Mouse (Mus musculus): Measurements from ENCODE around the gene Oxtr.

Oxtr gene

DNA sequence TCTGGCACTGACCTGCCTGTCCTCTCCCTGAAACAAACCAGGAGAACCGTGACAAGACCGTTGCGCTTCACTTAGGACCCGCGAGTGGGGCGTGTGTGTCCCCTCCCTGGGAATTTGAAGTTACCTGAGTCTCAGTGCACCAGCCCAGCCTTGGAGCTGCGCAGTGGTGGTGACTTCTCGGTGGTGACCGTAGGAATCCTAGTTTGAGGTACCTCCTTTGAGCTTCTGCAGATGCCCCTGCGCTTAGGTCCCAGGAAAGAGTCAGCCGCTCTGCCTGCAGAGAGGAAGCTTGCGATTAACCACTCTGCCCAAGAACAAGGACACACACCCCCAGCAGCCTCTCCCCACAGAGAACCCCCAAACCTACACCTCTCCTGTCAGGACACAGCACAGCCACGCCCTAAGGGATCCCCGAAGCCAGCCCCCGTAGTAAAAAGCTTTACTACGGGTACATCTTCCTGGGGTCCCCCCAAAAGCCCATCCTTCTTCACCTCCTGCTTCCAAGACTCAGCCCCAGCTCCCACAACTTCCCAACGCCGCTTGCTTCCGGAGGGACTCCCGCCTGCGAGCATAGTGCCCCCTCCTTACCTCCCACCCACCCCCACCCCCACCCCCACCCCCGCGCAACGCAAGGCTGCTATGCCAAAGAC is at the start of gene Oxtr:
Oxtr (minus strand) TSS at position 34 of the 650 bp plus-strand sequence.
- DNase-seq (ENCODE audit: low read depth), result no peak

DNA sequence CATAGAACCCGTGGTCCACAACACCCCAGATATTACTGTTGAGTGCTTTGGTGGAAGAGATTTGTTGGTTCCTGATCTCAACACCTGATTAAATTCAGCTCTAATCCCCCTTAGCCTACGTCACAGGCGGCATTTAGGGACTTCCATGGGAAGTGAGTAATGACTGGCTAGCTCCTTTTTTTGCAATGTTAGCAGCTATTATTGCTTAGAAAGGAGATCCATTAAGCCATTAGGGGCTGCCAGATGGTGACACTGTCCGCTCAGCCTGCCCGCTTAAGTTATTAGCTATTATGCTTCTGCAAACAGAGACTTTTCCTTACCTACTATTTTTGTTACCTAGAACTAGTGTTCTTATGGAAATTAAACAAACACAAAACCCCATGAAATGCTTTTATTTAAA is 35.7 kb upstream of the Oxtr start:
- DNase-seq (ENCODE audit: low read depth), result no peak

DNA sequence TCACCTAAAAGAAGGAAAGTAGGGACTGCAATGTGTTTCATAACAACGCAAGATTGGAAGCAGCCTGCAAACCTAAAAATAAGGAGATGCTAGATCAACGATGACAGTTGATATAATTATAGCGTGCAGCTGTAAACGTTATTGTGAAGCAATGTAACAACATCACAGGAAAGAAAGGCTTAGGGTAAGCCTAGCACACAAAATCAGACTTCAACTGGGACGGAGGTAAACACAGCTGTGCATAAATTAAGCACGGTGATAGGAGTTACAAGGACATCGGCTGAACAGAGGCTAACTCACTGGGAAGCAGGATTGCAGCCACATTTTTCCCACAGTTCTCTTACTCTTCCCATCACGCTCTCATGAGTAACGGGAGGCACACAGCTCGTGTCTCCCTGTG is 34.7 kb upstream of the Oxtr start:
- no peak for DNase-seq (ENCODE audit: low read depth)

DNA sequence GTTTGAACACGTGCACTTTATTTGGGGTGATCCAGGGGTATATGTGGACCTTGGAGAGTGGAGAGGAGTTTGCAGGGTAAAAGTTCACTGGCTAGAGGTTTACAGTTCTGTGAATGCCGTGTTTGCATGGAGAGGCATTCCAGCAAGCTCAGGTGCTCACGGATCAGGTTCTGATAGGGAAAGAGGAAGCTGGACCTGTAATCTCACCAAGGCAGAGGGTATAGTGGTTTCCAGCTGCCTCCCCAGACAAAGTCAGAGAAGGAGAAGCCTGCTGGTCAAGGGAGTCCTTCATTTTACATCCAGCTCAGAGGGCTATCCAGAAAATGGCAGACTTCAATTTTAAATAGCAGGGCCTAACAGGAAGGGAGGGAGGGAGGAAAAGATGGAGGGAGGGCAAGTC is 28.2 kb upstream of the Oxtr start:
- DNase-seq (ENCODE audit: low read depth), result peak; percentile 44

DNA sequence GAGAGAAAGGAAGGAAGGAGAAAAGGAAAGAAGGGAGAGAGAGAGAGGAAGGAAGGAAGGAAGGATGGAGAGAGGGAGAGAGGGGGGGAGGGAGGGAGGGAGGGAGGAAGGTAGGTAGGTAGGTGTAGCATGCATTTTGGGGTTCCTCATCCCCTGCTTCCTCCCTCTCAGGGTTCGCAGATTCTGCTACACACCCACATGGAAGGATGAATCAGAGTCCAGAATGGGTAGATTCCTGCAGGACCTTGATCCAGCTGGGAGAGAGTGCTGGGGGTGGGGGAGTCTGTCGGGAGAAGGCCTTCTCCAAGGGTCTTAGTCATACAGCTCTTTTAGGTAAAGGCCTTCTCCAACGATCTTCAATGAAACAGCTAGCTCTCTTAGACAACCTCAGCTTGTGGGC is 27.8 kb upstream of the Oxtr start:
- DNase-seq (ENCODE audit: low read depth), result no peak

DNA sequence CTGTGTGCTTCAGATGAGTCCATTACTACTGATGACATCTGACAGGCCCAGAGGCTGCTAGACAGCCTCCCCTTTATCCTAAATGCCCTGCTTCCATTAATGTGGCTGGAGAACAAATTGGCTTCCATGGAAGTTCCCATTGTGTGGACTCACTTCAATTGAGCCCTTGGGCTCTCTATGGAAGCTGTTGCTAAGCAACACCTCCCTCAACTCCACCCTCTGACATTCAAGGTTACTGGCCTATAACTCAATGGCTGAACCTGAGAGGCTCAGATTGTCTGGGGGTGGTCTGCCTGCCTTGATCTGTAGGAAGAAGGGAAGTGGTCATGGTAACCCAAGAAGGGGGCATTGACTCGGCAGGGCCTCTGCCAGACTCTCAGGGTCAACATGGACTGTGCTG is 26.8 kb upstream of the Oxtr start:
- DNase-seq (ENCODE audit: low read depth), result no peak

DNA sequence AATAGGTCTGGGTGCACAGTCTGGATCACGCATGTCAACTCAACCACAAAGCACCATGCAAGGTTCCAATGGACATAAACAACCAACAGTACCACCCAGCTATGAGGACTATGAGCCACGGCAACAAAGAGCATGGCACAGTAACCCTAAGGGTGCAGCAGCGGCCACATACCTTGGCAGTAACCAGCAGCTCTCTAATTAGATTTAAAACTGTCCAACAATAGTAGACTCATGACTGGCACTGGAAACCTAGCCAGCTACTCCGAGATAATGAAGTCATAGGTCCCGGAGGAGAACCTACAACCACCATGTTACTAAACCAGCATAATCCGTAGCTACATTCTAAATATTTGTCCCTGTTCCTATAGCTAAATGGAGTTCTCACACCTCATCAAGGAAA is 24.8 kb upstream of the Oxtr start:
- no peak for DNase-seq (ENCODE audit: low read depth)

DNA sequence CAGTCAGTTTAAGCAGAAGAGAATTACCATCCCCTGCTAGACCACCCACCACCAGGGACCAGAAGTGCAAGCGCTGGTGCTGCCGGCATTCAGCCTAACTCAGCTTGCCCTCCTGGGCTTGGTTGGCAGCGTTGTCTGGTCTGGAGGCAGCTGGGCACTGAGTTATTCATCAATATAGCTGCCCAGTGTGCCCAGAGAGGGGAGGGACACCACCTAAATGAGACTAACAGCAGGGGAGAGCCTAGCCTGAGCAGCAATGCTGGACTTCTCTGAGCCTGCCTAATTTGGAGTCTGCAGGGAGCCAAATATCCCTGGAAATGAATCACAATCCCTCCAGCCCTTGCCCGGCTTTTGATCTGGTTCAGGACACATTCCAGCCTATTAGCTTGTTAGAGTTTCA is 20.6 kb upstream of the Oxtr start:
- DNase-seq (ENCODE audit: low read depth), result no peak

DNA sequence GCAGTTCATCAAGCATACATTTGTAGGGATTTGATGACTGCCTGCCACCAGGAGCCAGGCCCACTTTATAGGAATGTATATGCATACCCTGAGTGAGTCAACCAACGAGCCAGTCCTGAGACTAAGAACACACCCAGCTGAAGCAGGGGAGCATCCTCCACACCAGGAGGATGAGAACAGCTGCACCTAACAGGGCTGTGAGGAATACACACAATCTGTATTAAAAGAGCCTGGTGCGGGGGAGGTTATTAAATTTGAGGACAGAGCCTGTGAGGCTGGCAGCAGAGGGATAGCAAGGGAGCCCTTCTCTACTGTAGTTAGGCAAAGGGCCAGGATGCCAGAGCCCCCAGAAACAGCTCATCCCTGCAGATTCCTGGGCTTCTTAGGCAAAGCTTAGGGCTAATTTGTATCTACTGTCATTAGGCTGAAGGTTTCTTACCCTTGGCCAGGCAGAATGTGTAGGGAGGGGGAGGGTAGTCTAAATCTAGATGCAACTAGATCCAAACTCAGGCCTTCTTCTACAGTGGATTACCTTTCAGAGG is 19.9 kb upstream of the Oxtr start:
- DNase-seq (ENCODE audit: low read depth), result no peak

DNA sequence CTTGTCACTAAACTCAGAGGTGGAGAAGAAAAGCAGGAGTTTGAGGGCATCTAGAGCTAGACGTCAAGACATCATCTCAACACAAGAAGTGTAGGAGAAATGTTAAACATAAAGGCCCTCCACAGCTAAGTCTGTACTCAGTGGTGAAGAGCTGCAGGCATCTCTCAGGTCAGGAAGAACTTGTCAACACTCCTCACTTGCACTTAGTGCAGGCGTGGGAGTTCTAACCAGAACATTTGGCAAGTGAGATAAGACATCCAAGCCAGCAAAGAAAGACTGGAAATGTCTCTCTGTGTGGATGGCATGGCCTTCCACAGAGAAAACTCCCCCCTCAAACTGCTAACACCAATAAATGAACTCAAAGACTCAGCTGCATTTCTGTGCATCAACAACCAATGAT is 17.9 kb upstream of the Oxtr start:
- DNase-seq (ENCODE audit: low read depth), result no peak

DNA sequence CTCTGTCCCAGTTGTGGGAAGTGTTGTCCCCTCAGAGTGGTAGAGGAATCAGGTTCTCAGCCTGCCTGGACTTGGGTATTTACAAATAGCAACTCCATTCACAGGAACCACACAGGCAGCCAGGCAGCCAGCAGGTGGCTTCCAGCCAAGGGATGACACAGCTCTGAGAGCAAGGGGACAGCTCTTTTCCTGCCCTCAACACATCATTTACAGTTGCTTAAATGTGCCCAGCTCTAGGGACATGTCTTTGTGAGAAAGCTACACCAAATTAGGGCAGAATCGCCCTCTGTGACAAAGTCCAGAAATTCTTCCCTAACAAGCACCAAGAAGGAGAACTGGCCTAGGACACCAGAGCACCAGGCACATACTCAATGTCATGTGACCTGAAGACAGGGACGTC is 11.4 kb upstream of the Oxtr start:
- peak; percentile 66 for DNase-seq (ENCODE audit: low read depth)

DNA sequence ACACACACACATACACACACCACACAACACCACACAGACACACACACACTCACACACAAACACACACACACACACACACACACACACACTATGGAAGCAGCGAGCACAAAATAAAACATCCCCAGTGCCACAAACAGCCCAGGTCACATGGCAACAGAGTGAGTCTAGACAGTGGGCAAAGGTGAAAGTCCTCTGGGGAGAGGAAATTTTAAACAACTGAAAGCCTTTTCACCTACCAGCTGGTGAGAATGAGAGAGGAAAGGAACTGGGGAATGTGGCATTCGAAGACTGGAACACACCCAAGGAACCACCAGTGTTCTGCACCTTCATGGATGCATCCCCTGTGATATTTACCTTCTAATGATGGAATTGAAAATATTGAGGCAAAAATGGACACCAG is 9.7 kb upstream of the Oxtr start:
- DNase-seq (ENCODE audit: low read depth), result no peak

DNA sequence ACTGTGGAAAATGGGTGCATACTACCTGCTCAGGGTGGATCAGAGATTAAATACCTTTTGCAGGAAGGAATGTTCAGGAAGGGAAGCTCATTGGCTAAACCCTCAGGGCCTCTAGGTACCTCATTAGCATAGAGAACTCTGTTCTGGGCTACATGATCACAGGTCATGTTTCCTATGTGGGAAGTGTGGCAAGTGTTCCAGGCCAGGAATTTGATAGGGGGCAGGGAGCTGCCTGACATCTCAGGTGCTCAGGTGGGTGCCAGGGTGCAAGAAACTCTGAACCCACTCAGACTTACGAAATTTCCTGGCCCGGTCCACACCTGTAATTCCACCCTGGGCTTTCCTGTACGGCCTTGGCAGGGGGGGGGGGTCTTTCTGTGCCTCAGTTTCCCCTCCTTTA is 9.0 kb upstream of the Oxtr start:
- DNase-seq (ENCODE audit: low read depth), result no peak

DNA sequence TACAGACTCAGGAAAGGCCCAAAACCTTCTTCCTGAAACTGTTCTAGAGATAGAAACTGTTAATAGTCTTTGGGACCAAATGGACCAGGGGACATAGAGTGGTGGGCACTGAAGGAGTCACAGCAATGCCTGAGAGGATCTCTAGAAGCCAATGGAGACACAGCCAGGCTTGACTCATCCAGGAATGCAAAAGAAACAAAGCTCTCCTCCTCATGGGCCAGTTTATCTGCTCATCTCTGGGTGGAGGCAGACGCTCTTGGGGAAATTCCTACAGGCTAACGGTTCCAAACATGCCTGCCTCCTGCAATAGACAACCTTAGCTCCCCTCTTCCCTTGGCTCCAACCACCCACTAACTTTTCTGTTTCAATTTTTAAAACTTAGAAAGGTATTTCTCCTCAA is 7.7 kb upstream of the Oxtr start:
- DNase-seq (ENCODE audit: low read depth), result no peak

DNA sequence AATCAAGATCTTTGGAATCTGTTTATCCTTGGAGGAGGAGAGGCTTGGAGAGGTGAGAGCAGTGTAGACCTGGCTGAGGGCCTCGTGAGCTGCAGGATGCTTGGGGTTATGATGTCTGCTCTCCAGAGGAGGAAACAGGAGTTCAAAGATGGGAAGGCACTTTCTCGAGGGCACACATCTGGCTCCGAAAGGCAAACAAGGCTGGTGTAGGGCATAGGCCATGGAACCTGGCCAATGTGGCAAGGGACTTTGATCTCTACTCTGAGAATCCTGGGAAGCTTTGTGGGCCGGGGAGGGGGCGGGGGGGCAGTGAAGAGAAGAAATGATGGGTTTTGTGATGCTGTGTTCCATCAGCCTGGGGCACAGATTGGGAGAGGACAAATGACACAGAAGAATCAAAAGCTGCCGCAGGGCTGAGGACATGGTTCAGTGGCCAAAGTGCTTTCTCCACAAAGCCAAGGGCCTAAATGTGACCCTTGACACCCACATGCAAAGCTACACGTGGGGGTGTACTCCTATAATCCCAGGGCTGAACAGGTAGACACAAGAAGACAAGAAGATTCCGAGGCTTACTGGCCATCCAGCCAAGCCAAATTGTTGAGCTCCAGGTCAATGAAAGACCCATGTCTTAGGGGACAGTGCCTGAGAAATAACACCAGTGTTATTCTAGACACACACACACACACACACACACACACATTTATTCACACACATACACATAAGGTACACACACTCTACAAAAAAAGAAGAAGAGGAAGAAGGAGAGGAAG is 6.7 kb upstream of the Oxtr start:
- DNase-seq (ENCODE audit: low read depth), result no peak

DNA sequence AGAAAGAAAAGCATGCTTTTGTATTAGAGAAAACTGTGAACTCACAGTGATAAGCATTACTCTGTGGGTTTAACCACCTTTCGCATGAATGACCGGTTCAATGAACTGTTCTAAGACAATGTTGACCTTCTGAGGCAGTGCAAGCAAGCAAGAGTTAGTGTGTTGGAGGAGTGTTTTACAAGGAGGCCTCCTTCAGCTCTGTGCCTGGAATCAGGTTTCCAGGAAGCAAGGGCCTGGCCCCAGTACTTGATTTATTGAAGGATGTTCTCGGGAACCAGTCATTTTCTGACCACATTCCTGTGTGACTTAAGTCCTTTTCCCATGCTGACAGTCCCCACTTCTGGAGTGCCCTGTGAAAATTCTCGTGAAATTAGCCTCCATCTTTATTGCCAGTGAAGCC is 5.5 kb upstream of the Oxtr start:
- DNase-seq (ENCODE audit: low read depth), result no peak

DNA sequence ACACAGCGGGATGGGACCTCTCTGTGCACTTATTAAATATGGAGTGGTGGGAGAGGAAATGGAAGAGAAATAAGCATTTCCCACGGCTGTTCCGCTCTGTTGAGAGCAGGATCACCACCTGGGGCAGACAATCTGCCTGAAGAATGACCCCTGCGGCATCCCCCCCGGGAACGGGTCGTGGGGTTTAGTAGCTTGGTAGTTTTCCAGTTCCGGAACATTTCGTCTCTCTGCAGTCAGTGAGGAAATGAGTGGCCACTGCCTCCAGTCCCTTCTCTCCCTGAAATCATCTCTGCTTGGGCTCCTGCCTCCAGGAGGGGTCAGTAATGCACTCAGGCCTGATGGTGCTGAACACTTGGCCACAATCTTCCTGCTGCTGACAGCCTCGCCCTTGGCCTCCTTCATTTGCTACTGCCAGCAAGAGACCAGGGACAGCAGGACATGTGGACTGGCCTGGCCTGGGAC is 4.9 kb upstream of the Oxtr start:
- peak; percentile 57 for DNase-seq (ENCODE audit: low read depth)

DNA sequence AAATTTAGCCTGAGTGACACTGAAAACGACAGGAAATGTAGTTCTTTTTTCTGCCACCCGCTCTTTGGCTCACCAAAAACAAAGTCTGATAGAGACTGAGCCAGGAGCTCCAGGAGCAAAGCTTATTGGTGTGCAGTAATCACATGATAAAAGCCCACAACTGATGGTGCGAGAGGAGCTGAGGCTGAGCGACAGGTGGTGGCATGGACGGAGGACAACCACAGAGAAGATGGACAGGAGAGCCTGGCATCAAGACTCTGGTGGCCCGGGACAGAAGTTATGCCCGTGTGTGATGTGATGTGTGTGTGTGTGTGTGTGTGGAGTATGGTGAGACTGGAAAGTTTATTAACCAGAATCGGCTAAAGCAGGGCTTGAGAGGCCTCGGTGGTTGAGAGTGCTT is 3.6 kb upstream of the Oxtr start:
- no peak for DNase-seq (ENCODE audit: low read depth)

DNA sequence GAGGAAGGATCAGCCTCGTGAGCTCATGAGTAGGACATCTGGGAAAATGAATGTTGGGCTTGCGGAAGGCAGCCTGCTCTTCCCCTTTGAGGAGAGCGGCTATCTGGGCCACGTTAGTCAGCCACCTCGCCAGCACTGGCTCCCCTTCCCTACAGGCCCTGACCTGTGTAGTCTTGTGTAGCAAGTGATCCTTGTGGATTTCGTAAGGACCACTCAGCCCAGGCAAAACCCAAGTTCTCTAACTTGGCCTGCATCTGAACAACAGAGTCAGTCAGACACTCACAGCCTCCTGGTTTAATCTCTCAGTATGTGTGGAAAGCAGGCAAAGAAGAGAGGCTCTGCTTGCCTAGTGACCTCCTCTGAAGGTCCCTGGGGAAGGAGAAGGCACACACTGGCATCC is 2.9 kb upstream of the Oxtr start:
- DNase-seq (ENCODE audit: low read depth), result no peak

DNA sequence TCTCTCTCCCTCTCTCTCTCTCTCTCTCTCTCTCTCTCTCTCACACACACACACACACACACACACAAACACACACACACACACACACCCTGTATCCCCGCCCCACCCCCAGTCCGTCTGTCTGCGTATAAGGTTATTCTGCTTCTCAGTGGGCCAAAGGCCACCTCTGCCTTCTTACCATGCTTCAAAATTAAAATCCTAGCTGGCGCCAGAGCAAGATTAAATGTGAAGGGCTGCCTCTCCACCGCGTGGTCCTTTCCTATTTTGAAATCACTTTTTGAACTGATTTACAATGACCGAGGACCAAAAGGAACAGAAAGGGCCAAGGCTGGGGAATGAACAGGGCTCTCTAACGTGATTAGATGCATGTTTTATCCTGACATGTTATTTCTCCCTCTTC is 1.8 kb upstream of the Oxtr start:
- DNase-seq (ENCODE audit: low read depth), result no peak

DNA sequence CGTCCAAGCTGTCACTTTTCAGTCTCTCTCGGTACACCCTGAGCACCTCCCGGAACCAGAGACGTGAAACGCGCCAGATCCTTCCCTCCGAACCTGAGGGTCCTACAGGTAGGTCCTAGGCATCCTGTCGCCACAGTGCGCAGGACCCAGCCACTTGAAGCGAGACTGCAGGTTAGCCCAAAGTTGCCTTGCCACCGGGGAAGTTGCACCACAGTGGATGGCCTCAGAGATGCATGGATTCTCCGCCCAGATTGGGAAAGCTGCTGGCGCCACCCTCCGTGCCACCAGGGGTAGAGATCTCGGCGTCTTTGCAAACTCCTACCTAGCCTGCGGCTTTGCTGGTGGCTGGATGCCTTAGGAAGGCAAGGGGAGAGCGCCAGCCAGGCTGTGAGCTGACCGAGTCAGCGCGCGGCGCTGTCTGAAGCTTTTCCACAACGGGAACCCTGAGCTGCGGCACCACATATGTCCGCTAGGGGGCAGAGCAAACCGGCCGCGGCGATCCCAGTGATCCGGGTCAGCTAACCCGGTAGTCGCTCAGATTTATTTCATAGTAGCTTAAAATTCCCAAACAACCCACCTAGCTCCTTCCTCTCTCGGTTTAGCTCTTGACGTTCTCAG is 991 bp upstream of the Oxtr start:
- peak; percentile 56 for DNase-seq (ENCODE audit: low read depth)

DNA sequence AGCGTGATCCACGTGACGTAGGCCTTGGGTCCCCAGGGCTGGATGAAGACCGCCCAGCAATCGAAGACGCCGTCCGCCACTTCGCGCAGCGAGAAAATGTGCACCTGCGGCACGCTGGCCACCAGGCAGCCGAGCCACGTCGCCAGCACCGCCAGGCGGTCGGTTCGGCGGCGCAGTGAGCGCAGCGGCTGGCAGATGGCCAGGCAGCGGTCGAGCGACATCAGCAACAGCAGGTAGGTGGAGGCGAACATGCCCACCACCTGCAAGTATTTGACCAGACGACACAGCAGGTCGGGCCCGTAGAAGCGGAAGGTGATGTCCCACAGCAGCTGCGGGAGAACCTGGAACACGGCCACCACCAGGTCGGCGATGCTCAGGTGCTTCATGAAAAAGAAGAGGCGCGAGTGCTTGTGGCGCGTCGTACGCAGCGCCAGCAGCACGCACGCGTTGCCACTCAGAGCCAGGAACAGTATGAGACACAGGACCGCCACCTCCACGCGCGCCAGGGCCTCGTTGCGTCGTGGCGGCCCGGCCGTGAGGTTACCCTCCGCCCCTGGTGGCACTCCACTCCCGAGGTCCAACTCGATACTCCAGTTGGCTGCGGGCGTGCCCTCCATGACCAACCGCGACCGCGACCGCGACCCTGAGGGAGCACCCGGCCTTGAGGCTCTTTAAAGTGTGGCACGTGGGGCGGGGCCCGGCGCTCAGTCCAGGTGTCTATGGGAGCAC is 398 bp downstream of the Oxtr start:
- DNase-seq (ENCODE audit: low read depth), result no peak

DNA sequence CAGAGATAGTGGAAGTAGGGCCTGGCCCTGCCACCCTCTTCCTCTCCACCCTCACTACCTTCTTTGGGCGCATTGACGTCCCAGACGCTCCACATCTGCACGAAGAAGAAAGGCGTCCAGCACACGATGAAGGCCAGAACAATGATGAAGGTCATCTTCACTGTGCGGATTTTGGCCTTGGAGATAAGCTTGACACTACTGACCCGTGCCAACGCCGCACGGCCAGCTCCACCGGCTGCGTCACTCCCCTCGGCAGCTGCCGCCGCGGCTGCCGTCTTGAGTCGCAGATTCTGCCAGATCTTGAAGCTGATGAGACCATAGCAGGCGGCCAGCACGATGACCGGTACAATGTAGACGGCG is 942 bp downstream of the Oxtr start:
- no peak for DNase-seq (ENCODE audit: low read depth)

Data from 416B (cell line).